Mouse (Mus musculus) cortical plate, adult 2 months (tissue): Measurements from ENCODE around the gene Hist2h2be.

ENCODE experiments used
- CTCF ChIP-seq: fragments of 200-500 bp; IDR thresholded peaks from 2 replicates; pipeline ENCODE4 v1.5.1; 2011; ENCODE audit warnings: mild to moderate bottlenecking, control low read depth, low read length; ENCODE audit not compliant: insufficient read depth; ENCODE audit errors: extremely low read depth
- POLR2A ChIP-seq: fragments of 200-500 bp; IDR thresholded peaks from 2 replicates; pipeline ENCODE4 v1.6.1; 2011; ENCODE audit warnings: mild to moderate bottlenecking, low read length, control low read depth; ENCODE audit not compliant: insufficient read depth; ENCODE audit errors: extremely low read depth

- TF ChIP-seq CTCF (no peak), POLR2A (peak; percentile 88)
These were observed 48.4 kb upstream of the Hist2h2be start, which contains the start of gene Sf3b4 for GRCm38 (mm10) chr3:96172197-96173178.
